Mouse (Mus musculus): ENCODE results near the gene Taf15. TPM values are rescaled to one million over a fixed set of nuclear protein-coding genes. Genes with fewer than 3 reads are reported as not detected.
"Not testable (repeated sequence)": the region's sequence is repeated elsewhere in the genome, so short reads cannot be mapped to it uniquely, and the experiment has no call there.

Taf15 gene
- total RNA-seq, 2 experiments from 2014 or later = 35.2 to 40.8 TPM

DNA sequence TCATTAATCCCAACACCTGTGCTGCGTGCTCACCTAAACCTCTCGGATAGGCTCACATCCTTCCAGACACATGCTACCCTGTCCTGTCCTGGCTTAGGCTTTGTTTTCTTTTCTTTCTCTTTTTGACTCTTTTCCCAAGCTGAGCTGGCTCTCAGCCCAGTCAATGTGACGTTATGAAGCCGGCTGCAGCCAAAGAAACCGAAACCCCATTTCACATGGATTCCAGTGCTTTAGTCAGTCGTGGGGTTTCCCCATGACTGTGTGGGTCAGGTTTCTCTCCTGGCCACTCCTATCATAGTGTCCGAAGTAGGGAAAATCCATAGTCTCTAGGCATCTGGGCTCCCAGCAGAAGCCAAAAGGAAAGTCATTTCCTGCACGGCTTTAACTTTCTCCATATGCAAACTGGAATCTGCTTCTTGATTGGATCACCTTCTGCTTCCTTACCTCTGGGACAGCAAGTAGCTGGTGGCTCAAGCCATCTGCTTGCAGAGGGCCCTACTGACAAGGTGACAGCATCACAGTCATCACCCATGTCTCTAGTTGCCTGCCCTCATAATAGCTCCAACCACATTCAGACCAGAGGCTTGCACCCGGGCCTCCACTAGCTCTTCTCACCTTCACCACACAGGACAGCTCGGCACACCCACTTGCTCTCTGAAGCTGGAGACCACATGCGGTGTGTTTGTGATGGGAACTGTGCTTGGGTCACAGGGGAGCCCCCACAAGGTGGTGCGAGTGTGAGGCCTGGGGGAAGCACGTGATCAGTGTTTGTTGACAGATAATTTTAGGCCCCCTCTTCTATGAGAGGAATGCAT is 61.9 kb downstream of the Taf15 start:
- intact Hi-C loops (cut with DNase I) = no loop called here

DNA sequence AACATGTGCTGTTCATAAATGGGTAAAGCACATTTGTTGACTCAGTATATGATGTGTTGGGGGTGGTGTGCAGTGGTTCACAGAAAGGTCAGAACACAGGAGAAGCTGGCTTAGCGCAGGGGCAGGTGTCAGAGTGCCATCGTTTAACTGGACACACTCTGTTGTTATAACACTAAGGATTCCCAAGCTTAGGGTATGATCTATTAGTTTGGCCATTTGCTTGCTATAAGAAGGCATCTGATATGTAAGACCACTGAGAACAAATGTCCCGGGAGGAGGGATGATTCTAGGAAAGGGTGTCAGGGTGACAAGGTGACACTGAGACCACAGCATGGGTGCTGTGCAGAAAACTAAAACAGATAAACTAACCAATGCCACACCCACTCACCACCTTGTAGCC is 63.9 kb downstream of the Taf15 start:
- intact Hi-C loops (cut with DNase I) = no loop called here
- no peak for DNase-seq

More for the DNA sequence above, 61.9 kb downstream of the Taf15 start:
- DNase-seq = peak; percentile 76 to 79

DNA sequence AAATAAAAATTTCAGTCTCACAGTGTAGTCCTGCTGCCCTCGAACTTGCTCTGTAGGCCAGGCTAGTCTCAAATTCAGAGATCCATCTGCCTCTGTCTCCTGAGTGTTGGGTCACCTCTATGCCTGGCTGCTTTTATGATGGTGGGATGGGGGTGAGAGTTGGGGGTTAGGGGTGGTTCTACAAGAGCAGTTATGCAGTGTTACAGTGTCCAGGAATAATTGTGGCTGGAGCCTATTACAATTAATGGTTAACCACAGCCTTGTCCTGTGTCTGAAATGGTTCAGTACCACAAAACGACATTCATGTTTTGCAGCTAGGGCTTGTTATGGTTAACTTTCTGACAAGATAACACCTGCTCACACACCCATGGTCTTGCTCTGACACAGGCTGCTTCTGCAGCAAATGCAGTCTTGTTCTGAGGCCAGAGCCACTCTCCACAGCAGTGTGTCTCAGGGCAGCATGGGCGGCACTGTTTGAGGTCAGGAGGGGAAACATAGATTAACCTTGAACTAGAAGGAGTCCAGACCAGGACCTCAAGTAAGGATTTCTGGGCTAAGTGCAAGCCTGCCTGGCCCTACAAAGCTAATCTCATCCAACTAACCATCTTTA is 65.9 kb downstream of the Taf15 start:
- intact Hi-C loops (cut with DNase I) = no loop called here
- DNase-seq = no peak

DNA sequence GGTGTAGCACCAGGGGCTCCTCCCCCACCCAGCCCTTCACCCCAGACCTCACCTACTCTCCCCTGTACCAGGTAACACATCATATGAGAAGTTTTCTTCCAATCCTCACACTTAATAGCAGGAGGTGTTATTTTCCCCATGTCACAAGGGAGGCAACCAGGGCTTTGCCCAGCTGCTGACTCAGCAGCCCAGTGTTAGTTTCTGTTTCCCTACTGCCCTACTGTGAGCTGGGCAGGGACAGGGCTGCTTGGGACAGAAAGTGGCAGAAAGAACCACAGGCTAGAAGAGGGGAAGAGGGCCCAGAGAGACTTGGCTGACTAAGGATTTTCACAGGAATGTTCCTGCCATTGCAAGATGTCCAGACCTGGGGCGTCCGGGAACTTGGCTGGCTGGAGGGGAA is 68.0 kb downstream of the Taf15 start:
- intact Hi-C loops (cut with DNase I) = no loop called here
- DNase-seq = no peak

DNA sequence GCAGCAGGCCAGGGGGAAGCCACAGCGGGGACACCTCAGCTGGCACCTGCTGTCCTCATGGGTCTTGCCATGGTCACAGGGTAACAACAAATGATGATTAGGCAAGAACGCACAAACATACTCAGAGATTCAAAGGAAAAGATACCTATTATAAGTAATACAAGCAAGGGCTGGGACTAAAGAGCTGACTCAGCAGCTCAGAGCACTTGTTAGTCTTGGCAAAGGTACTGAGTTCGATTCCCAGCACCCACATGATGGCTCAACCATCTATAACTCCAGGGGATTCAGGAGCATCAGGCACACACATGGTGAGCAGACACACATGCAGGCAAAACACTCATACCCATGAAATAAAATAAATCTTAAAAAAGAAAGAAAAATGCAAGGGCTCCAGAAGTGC is 68.5 kb downstream of the Taf15 start:
- intact Hi-C loops (cut with DNase I) = no loop called here
- no peak for DNase-seq

DNA sequence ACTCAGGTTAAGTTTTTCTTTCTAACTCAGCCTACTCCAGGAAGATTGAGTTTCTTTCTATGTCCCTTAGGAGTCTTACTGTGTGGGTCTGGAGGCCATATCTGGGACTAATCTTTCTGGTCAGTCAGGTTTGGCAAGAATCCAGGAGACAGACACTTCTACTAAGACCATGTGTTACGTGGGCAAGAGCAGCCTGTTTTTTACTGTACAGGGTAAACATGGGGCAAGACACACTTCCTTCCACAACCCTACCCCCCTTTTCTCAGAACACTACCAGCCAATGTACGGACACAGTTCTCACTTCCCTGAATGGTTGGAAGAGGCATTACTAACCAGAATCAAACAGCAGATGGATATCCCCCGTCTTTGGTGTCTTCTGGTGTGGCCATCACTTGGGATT is 71.3 kb downstream of the Taf15 start:
- intact Hi-C loops (cut with DNase I) = no loop called here
- no peak for DNase-seq

DNA sequence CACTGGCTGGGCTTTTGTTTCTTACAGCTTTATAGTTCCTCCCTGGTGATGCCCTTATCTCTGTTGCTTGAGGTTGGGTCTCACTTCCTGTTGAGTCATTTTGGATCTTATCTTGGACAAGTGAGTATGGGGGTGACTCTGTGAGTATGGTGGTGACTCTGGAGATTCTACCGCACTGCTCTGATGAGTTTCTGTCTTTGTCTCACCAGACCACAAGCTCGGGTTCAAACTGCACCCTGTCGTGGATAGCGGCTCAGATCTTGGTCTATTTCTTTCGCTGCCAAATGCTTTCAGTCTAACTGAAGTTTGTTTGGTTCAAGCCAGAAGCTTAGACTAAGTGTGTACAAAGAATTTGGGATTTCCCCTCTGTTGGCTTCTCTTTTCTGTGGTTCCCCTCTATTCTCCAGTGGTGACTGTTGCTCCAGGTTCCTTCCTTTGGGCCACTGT is 77.3 kb downstream of the Taf15 start:
- DNase-seq = no peak
- intact Hi-C loops (cut with DNase I) = no loop called here

DNA sequence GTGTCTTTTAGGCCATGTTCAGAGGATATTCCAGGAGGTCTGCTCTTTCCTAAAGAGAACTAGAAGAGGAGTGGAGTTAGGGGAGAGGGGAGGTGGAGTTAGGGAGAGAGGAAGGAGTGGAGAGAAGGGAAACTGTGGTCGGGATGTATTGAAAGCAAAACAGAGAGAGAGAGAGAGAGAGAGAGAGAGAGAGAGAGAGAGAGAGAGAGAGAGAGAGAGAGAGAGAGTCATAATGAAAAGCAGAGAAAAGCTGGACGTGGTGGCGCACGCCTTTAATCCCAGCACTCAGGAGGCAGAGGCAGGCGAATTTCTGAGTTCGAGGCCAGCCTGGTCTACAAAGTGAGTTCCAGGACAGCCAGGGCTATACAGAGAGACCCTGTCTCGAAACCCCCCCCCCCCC is 78.2 kb downstream of the Taf15 start:
- DNase-seq; intact Hi-C loops (cut with DNase I): not testable (repeated sequence)

DNA sequence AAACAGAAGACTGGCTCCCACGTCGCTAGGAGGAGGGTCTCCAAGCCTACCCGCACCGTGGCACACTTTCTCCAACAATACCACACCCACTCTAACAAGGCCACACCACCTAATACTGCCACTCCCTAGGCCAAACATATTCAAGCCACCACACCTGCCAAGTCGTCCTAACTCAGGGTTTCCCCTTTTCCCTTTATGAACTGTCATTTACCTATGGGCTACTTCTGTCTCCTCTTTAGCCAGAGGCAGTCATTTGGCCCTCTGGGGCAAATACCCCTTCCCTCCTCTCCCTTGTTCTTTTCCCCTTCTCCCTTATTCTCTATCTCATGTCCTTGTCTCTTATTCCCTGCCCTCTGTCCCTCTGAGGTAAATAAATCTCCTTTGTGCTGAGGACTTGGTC is 78.8 kb downstream of the Taf15 start:
- DNase-seq = no peak

More for the DNA sequence above, 78.8 kb downstream of the Taf15 start:
- intact Hi-C loops (cut with DNase I) = no loop called here

Other genes starting within 250 kb of the Taf15 start
- gene Slfn14, start 186.4 kb upstream of the Taf15 start, total RNA-seq (2021) = under 1 TPM; 0.11 TPM
- 10 to 100 TPM; 44.9 to 46.1 TPM for gene Ap2b1, start 174.1 kb upstream of the Taf15 start, total RNA-seq (2021)
- 10 to 100 TPM in 1 of 2 experiments, 1 to 10 TPM in 1; 7.9 to 11.8 TPM for gene Pex12, start 170.5 kb upstream of the Taf15 start, total RNA-seq (2021)
- 10 to 100 TPM; 45.8 to 69.1 TPM for gene Rasl10b, start 63.9 kb upstream of the Taf15 start, total RNA-seq (2021)
- not detected for gene Gas2l2, start 43.6 kb upstream of the Taf15 start, total RNA-seq (2021)
- gene 1700020L24Rik, start 35.4 kb upstream of the Taf15 start, total RNA-seq (2021) = not detected
- gene Mmp28, start 10.0 kb upstream of the Taf15 start, total RNA-seq (2021) = 1 to 10 TPM; 4.6 to 6.6 TPM
- gene Heatr9, start 49.1 kb downstream of the Taf15 start, total RNA-seq (2021) = not detected
- under 1 TPM in 1 of 2 experiments, not detected in 1; 0.83 TPM for gene Ccl5, start 57.4 kb downstream of the Taf15 start, total RNA-seq (2021)
- 10 to 100 TPM in 1 of 2 experiments, 1 to 10 TPM in 1; 6.4 to 16.6 TPM for gene Ccl9, start 105.5 kb downstream of the Taf15 start, total RNA-seq (2021)
- 10 to 100 TPM; 11.3 to 24.4 TPM for gene Ccl6, start 120.0 kb downstream of the Taf15 start, total RNA-seq (2021)
- gene Rpl9-ps1, start 172.5 kb downstream of the Taf15 start, total RNA-seq (2021) = not detected
- gene Ccl3, start 176.3 kb downstream of the Taf15 start, total RNA-seq (2021) = not detected
- gene Ccl4, start 189.5 kb downstream of the Taf15 start, total RNA-seq (2021) = not detected
- gene Wfdc17, start 230.9 kb downstream of the Taf15 start, total RNA-seq (2021) = 1 to 10 TPM; 2.7 to 3.7 TPM
- gene Wfdc18, start 235.9 kb downstream of the Taf15 start, total RNA-seq (2021) = not detected

Data from heart, postnatal 36 days (tissue).